Comparison of ENCODE assay signal across 14 mouse cellular contexts in the genomic region with DNA sequence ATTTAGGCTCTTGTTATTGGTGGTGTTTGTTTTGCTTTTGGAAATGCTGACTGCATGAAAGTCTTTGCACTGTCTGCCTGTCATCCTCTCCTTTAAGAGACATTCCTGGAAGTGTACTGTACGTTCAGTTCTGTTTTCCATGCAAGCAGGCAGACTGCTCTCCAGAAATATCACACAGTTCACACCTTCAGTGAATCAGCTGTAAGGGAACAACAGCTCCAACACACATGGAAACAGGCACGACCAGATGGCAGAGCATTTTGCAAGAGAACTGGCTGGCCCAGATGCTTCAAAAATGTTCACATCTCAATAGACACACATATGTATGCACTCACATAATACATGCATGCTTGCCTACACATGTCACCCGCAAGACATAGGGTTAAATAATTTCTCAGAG. TPM values are rescaled to one million over a fixed set of nuclear protein-coding genes. Genes with fewer than 3 reads are reported as not detected.
DNase-seq lines count a peak whose midpoint lies in the region; ATAC-seq and TF ChIP-seq lines count a peak whose summit lies in the region.
"Had no signal": no experiment of that assay in that cellular context is flagged by ENCODE, and none has a peak within 500 bp of the region (broad histone marks: within the 10 kb centered on the region; RNA-seq: fewer than 3 reads in every experiment).

No protein-coding gene starts in this region.

- no peak for DNase-seq in heart, postnatal 0 days (ENCODE audit: low spot score)
- no peak for DNase-seq in heart, adult 18-20 months
- DNase-seq in layer of hippocampus, adult 11-12 months (ENCODE audit: low spot score): peak; percentile 85
- peak; percentile 44 to 91 for DNase-seq in left cerebral cortex, adult 8-10 months (ENCODE audit: low spot score in 2 of 2)
- peak; percentile 24 for DNase-seq in right cerebral cortex, postnatal 4 days
- no peak for DNase-seq in liver, embryonic 11.5 days (ENCODE audit: low spot score)
- DNase-seq in thymus, postnatal 14 days: no peak
- no peak for DNase-seq in cerebellum, postnatal 36 days
- DNase-seq: heart, postnatal 4 days; spleen, adult 18-20 months; thymus, adult 2 months had no signal

- no peaks in the 10 kb centered on the region for H3K27me3 ChIP-seq in heart, postnatal 0 days (ENCODE audit: control insufficient read depth, insufficient read depth, low read length)
- H3K27me3 ChIP-seq in liver, embryonic 11.5 days (replicated peaks; ENCODE audit: control insufficient read depth, insufficient read depth, low read length): no peaks in the 10 kb centered on the region
- H3K27me3 ChIP-seq: megakaryocyte, embryonic 14.5 days had no signal

- H3K9ac ChIP-seq in heart, postnatal 0 days (replicated peaks; ENCODE audit: low read depth, low read length): no peak overlapping the region
- no peak overlapping the region for H3K9ac ChIP-seq in liver, embryonic 11.5 days (ENCODE audit: low read depth, low read length)

- 47% methylated on average over 3 of the region's 3 CpGs for WGBS in heart, postnatal 0 days
- 65% methylated on average over 3 of the region's 3 CpGs for WGBS in liver, embryonic 11.5 days

- ATAC-seq in heart, postnatal 0 days (ENCODE audit: insufficient read depth, low read depth): peak; percentile 27; the same call in 1 of the 2 replicates
- ATAC-seq in liver, embryonic 11.5 days (replicated peaks; ENCODE audit: low FRiP score): no peak
- ATAC-seq: intestine, postnatal 0 days had no signal

- H3K27ac ChIP-seq in heart, postnatal 0 days (ENCODE audit: low read depth): no peak overlapping the region
- no peak overlapping the region for H3K27ac ChIP-seq in liver, embryonic 11.5 days (ENCODE audit: low read depth, low read length)
- H3K27ac ChIP-seq: limb, embryonic 10.5 days had no signal

- H3K36me3 ChIP-seq in heart, postnatal 0 days (replicated peaks; ENCODE audit: control insufficient read depth, insufficient read depth, low read length): no peaks in the 10 kb centered on the region
- no peaks in the 10 kb centered on the region for H3K36me3 ChIP-seq in liver, embryonic 11.5 days (ENCODE audit: control insufficient read depth, insufficient read depth, low read length)
- H3K36me3 ChIP-seq: limb, embryonic 10.5 days had no signal

- TF ChIP-seq EP300 in heart, postnatal 0 days (IDR thresholded peaks at IDR 0.05; ENCODE audit: low read depth): peak; percentile 23; the same call in 1 of the 2 replicates

- peaks cover 7% of the 10 kb centered on the region; the same call in 1 of the 2 replicates for H3K4me1 ChIP-seq in heart, postnatal 0 days (ENCODE audit: control insufficient read depth, insufficient read depth)
- no peaks in the 10 kb centered on the region for H3K4me1 ChIP-seq in liver, embryonic 11.5 days (replicated peaks; ENCODE audit: control insufficient read depth, insufficient read depth, low read length)
- H3K4me1 ChIP-seq: limb, embryonic 10.5 days had no signal

- no peak overlapping the region for H3K4me2 ChIP-seq in heart, postnatal 0 days (ENCODE audit: low read depth, low read length)
- H3K4me2 ChIP-seq in liver, embryonic 11.5 days: no peak overlapping the region

- H3K4me3 ChIP-seq in heart, postnatal 0 days (ENCODE audit: low read depth, low read length): no peak overlapping the region
- no peak overlapping the region for H3K4me3 ChIP-seq in liver, embryonic 11.5 days (ENCODE audit: low read depth, low read length)
- H3K4me3 ChIP-seq: limb, embryonic 10.5 days; megakaryocyte, embryonic 14.5 days had no signal

- no peak for TF ChIP-seq CTCF in heart, postnatal 0 days (IDR thresholded peaks at IDR 0.05; ENCODE audit: low read depth)

- H3K9me3 ChIP-seq in heart, postnatal 0 days (replicated peaks; ENCODE audit: control insufficient read depth, low read length): no peaks in the 10 kb centered on the region
- no peaks in the 10 kb centered on the region for H3K9me3 ChIP-seq in liver, embryonic 11.5 days (ENCODE audit: control insufficient read depth, low read length)
- H3K9me3 ChIP-seq: limb, embryonic 10.5 days had no signal

RNA-seq across cellular contexts. Expression of a gene that starts 43.4 kb away (rescaled TPM):
- 6.3 and 10.4 TPM in 2 replicates for total RNA-seq in heart, postnatal 0 days (2014; rRNA removed; ENCODE audit: low replicate concordance)
- 1.9 and 2.1 TPM in 2 replicates for polyA plus RNA-seq in heart, postnatal 0 days (2015; fragmentation: Nextera tagmentation; extraction: Ambion mirVana)
- 1 to 10 TPM; 6.0 to 9.7 TPM for total RNA-seq in heart, adult 18-20 months (2021)
- total RNA-seq in left cerebral cortex, adult 8-10 months (2022): 10 to 100 TPM; 54.0 to 66.9 (median 61.0) TPM
- polyA plus RNA-seq in liver, embryonic 11.5 days (2014; fragmentation: Nextera tagmentation; extraction: Ambion mirVana): 1.8 and 2.0 TPM in 2 replicates

Comparison
In these comparisons a context has a peak if more than half of its experiments do, and no peak if none do; other contexts are left out.
1. DNase-seq: peak in layer of hippocampus, adult 11-12 months (single experiment), left cerebral cortex, adult 8-10 months (2 of 2) and right cerebral cortex, postnatal 4 days (single experiment); none in heart, postnatal 0 days (single experiment), heart, adult 18-20 months (0 of 2), liver, embryonic 11.5 days (single experiment), thymus, postnatal 14 days (single experiment) and cerebellum, postnatal 36 days (0 of 2).